Mouse (Mus musculus): ENCODE data around the gene Pafah2. TPM values are rescaled to one million over a fixed set of nuclear protein-coding genes. Genes with fewer than 3 reads are reported as not detected.

Gene Pafah2
- polyA plus RNA-seq, 1 experiment from 2014 or later = 12.6 TPM

- peaks cover 8% of the 10 kb centered on the region; the same call in 1 of the 2 replicates for H3K4me1 ChIP-seq
- no peaks in the 10 kb centered on the region for H3K27me3 ChIP-seq
- no peak overlapping the region for H3K27ac ChIP-seq
- peak overlapping the region; percentile 3; the same call in 1 of the 2 replicates for H3K4me2 ChIP-seq
- 26% methylated on average over 23 of the region's 23 CpGs for WGBS
- no peak overlapping the region for H3K9ac ChIP-seq
- no peaks in the 10 kb centered on the region for H3K9me3 ChIP-seq
- no peaks in the 10 kb centered on the region for H3K36me3 ChIP-seq
- H3K4me3 ChIP-seq = no peak overlapping the region
- ATAC-seq (ENCODE audit: borderline replicate concordance, extremely low read depth, low FRiP score, low TSS enrichment) = no peak
Measured at GRCm38 (mm10) chr4:134430381-134431004, 34.4 kb downstream of the Pafah2 start.

- Histone ChIP-seq H3K9me3 (no peaks in the 10 kb centered on the region), H3K4me1 (peaks cover 8% of the 10 kb centered on the region; the same call in 1 of the 2 replicates), H3K27ac (no peak overlapping the region), H3K4me2 (no peak overlapping the region), H3K27me3 (no peaks in the 10 kb centered on the region), H3K36me3 (no peaks in the 10 kb centered on the region), H3K9ac (no peak overlapping the region), H3K4me3 (no peak overlapping the region)
- no peak for ATAC-seq (ENCODE audit: borderline replicate concordance, extremely low read depth, low FRiP score, low TSS enrichment)
- 80% methylated on average over 15 of the region's 15 CpGs for WGBS
Measured at GRCm38 (mm10) chr4:134432686-134433360, 36.7 kb downstream of the Pafah2 start.

- H3K9me3 ChIP-seq = no peaks in the 10 kb centered on the region
- H3K27me3 ChIP-seq = no peaks in the 10 kb centered on the region
- H3K4me2 ChIP-seq = no peak overlapping the region
- no peak for ATAC-seq (ENCODE audit: borderline replicate concordance, extremely low read depth, low FRiP score, low TSS enrichment)
- H3K9ac ChIP-seq = no peak overlapping the region
- H3K4me3 ChIP-seq = no peak overlapping the region
- no peaks in the 10 kb centered on the region for H3K4me1 ChIP-seq
- WGBS = 35% methylated on average over 7 of the region's 7 CpGs
- no peaks in the 10 kb centered on the region for H3K36me3 ChIP-seq
- no peak overlapping the region for H3K27ac ChIP-seq
Measured at GRCm38 (mm10) chr4:134436185-134436584, 40.1 kb downstream of the Pafah2 start.

- H3K9me3 ChIP-seq = no peaks in the 10 kb centered on the region
- WGBS = 55% methylated on average over 10 of the region's 10 CpGs
- H3K27me3 ChIP-seq = no peaks in the 10 kb centered on the region
- no peak overlapping the region for H3K27ac ChIP-seq
- H3K4me3 ChIP-seq = no peak overlapping the region
- H3K36me3 ChIP-seq = no peaks in the 10 kb centered on the region
- no peaks in the 10 kb centered on the region for H3K4me1 ChIP-seq
- H3K9ac ChIP-seq = no peak overlapping the region
- no peak overlapping the region for H3K4me2 ChIP-seq
- ATAC-seq (ENCODE audit: borderline replicate concordance, extremely low read depth, low FRiP score, low TSS enrichment) = no peak
Measured at GRCm38 (mm10) chr4:134436659-134437058, 40.5 kb downstream of the Pafah2 start.

GRCm38 (mm10) chr4:134439119-134439518 lies 43.0 kb downstream of the Pafah2 start:
- WGBS = 63% methylated on average over 3 of the region's 3 CpGs
- no peak overlapping the region for H3K27ac ChIP-seq
- no peaks in the 10 kb centered on the region for H3K36me3 ChIP-seq
- no peaks in the 10 kb centered on the region for H3K27me3 ChIP-seq
- H3K9me3 ChIP-seq = no peaks in the 10 kb centered on the region
- H3K4me1 ChIP-seq = no peaks in the 10 kb centered on the region
- no peak overlapping the region for H3K4me2 ChIP-seq
- no peak overlapping the region for H3K9ac ChIP-seq
- no peak for ATAC-seq (ENCODE audit: borderline replicate concordance, extremely low read depth, low FRiP score, low TSS enrichment)
- no peak overlapping the region for H3K4me3 ChIP-seq

- Histone ChIP-seq H3K4me2 (no peak overlapping the region), H3K36me3 (no peaks in the 10 kb centered on the region), H3K9me3 (no peaks in the 10 kb centered on the region), H3K4me1 (no peaks in the 10 kb centered on the region), H3K4me3 (no peak overlapping the region), H3K9ac (no peak overlapping the region), H3K27me3 (no peaks in the 10 kb centered on the region), H3K27ac (no peak overlapping the region)
- ATAC-seq (ENCODE audit: borderline replicate concordance, extremely low read depth, low FRiP score, low TSS enrichment) = no peak
- 58% methylated on average over 4 of the region's 4 CpGs for WGBS
Measured at GRCm38 (mm10) chr4:134439919-134440318, 43.8 kb downstream of the Pafah2 start.

- Histone ChIP-seq H3K4me3 (no peak overlapping the region), H3K9me3 (no peaks in the 10 kb centered on the region), H3K4me2 (no peak overlapping the region), H3K27me3 (no peaks in the 10 kb centered on the region; the same call in 1 of the 2 replicates), H3K36me3 (no peaks in the 10 kb centered on the region), H3K27ac (no peak overlapping the region), H3K4me1 (no peaks in the 10 kb centered on the region), H3K9ac (no peak overlapping the region)
- ATAC-seq (ENCODE audit: borderline replicate concordance, extremely low read depth, low FRiP score, low TSS enrichment) = no peak
- 89% methylated on average over 4 of the region's 4 CpGs for WGBS
Measured at GRCm38 (mm10) chr4:134442216-134442615, 46.1 kb downstream of the Pafah2 start.

- no peaks in the 10 kb centered on the region for H3K9me3 ChIP-seq
- H3K4me2 ChIP-seq = no peak overlapping the region
- H3K9ac ChIP-seq = no peak overlapping the region
- H3K4me1 ChIP-seq = peaks cover 4% of the 10 kb centered on the region; the same call in 1 of the 2 replicates
- no peaks in the 10 kb centered on the region for H3K36me3 ChIP-seq
- H3K27ac ChIP-seq = no peak overlapping the region
- H3K4me3 ChIP-seq = no peak overlapping the region
- no peak for ATAC-seq (ENCODE audit: borderline replicate concordance, extremely low read depth, low FRiP score, low TSS enrichment)
- peaks cover 4% of the 10 kb centered on the region; the same call in 1 of the 2 replicates for H3K27me3 ChIP-seq
- WGBS = 26% methylated on average over 7 of the region's 7 CpGs
Measured at GRCm38 (mm10) chr4:134443589-134443988, 47.5 kb downstream of the Pafah2 start.

GRCm38 (mm10) chr4:134444949-134445348 lies 48.8 kb downstream of the Pafah2 start:
- H3K27ac ChIP-seq = no peak overlapping the region

GRCm38 (mm10) chr4:134445489-134445888 lies 49.4 kb downstream of the Pafah2 start:
- ATAC-seq (ENCODE audit: borderline replicate concordance, extremely low read depth, low FRiP score, low TSS enrichment) = no peak
- Histone ChIP-seq H3K9me3 (no peaks in the 10 kb centered on the region), H3K9ac (no peak overlapping the region), H3K4me3 (no peak overlapping the region), H3K4me1 (peaks cover 4% of the 10 kb centered on the region; the same call in 1 of the 2 replicates), H3K27ac (no peak overlapping the region), H3K36me3 (no peaks in the 10 kb centered on the region), H3K4me2 (no peak overlapping the region), H3K27me3 (peaks cover 4% of the 10 kb centered on the region; the same call in 1 of the 2 replicates)
- 50% methylated on average over 1 of the region's 1 CpGs for whole genome bisulfite sequencing

More at GRCm38 (mm10) chr4:134444949-134445348, 48.8 kb downstream of the Pafah2 start:
- Histone ChIP-seq H3K4me2 (no peak overlapping the region), H3K4me1 (peaks cover 4% of the 10 kb centered on the region; the same call in 1 of the 2 replicates), H3K9ac (no peak overlapping the region), H3K36me3 (no peaks in the 10 kb centered on the region), H3K9me3 (no peaks in the 10 kb centered on the region), H3K4me3 (no peak overlapping the region), H3K27me3 (peaks cover 4% of the 10 kb centered on the region; the same call in 1 of the 2 replicates)
- no peak for ATAC-seq (ENCODE audit: borderline replicate concordance, extremely low read depth, low FRiP score, low TSS enrichment)
- WGBS = 36% methylated on average over 7 of the region's 7 CpGs

GRCm38 (mm10) chr4:134447966-134448365 lies 51.8 kb downstream of the Pafah2 start:
- Histone ChIP-seq H3K36me3 (no peaks in the 10 kb centered on the region), H3K9ac (no peak overlapping the region), H3K27ac (no peak overlapping the region), H3K27me3 (peaks cover 17% of the 10 kb centered on the region), H3K4me1 (peaks cover 13% of the 10 kb centered on the region; the same call in 1 of the 2 replicates), H3K9me3 (no peaks in the 10 kb centered on the region), H3K4me3 (no peak overlapping the region), H3K4me2 (no peak overlapping the region)
- ATAC-seq (ENCODE audit: borderline replicate concordance, extremely low read depth, low FRiP score, low TSS enrichment) = no peak
- WGBS = 40% methylated on average over 23 of the region's 23 CpGs
